Mouse (Mus musculus): ENCODE results near the gene Gata2. TPM values are rescaled to one million over a fixed set of nuclear protein-coding genes. Genes with fewer than 3 reads are reported as not detected.

The Gata2 gene
- polyA plus RNA-seq, 1 experiment from 2014 or later: 3.3 TPM

- Histone ChIP-seq H3K27me3 (ENCODE audit: control insufficient read depth, insufficient read depth, low read length) (no peaks in the 10 kb centered on the region), H3K9ac (replicated peaks; ENCODE audit: low read depth, low read length) (no peak overlapping the region), H3K27ac (ENCODE audit: low read length) (no peak overlapping the region), H3K4me3 (ENCODE audit: low read depth, low read length) (no peak overlapping the region), H3K4me1 (ENCODE audit: control insufficient read depth, insufficient read depth, low read length) (no peaks in the 10 kb centered on the region), H3K36me3 (ENCODE audit: control insufficient read depth, insufficient read depth, low read length) (no peaks in the 10 kb centered on the region), H3K4me2 (replicated peaks; ENCODE audit: low read depth, low read length) (no peak overlapping the region), H3K9me3 (ENCODE audit: control insufficient read depth, low read depth, low read length) (no peaks in the 10 kb centered on the region)
- 72% methylated on average over 5 of the region's 5 CpGs for WGBS
- no peak for ATAC-seq (ENCODE audit: insufficient number of reproducible peaks, insufficient read depth, low FRiP score, low read depth)
Measured at GRCm38 (mm10) chr6:88158790-88159189, 34.9 kb upstream of the Gata2 start.

- H3K27me3 ChIP-seq (ENCODE audit: control insufficient read depth, insufficient read depth, low read length): no peaks in the 10 kb centered on the region
- H3K9ac ChIP-seq (replicated peaks; ENCODE audit: low read depth, low read length): no peak overlapping the region
- H3K27ac ChIP-seq (ENCODE audit: low read length): no peak overlapping the region
- no peak overlapping the region for H3K4me2 ChIP-seq (replicated peaks; ENCODE audit: low read depth, low read length)
- 93% methylated on average over 9 of the region's 9 CpGs for WGBS
- no peaks in the 10 kb centered on the region for H3K36me3 ChIP-seq (ENCODE audit: control insufficient read depth, insufficient read depth, low read length)
- H3K4me1 ChIP-seq (ENCODE audit: control insufficient read depth, insufficient read depth, low read length): no peaks in the 10 kb centered on the region
- ATAC-seq (ENCODE audit: insufficient number of reproducible peaks, insufficient read depth, low FRiP score, low read depth): no peak
- H3K9me3 ChIP-seq (ENCODE audit: control insufficient read depth, low read depth, low read length): no peaks in the 10 kb centered on the region
- H3K4me3 ChIP-seq (ENCODE audit: low read depth, low read length): no peak overlapping the region
Measured at GRCm38 (mm10) chr6:88166054-88166453, 27.6 kb upstream of the Gata2 start.

GRCm38 (mm10) chr6:88174191-88174590 lies 19.5 kb upstream of the Gata2 start:
- H3K4me1 ChIP-seq (ENCODE audit: control insufficient read depth, insufficient read depth, low read length): no peaks in the 10 kb centered on the region
- peaks cover 4% of the 10 kb centered on the region; the same call in 1 of the 2 replicates for H3K9me3 ChIP-seq (ENCODE audit: control insufficient read depth, low read depth, low read length)
- WGBS: 92% methylated on average over 3 of the region's 3 CpGs
- H3K27ac ChIP-seq (ENCODE audit: low read length): no peak overlapping the region
- no peak for ATAC-seq (ENCODE audit: insufficient number of reproducible peaks, insufficient read depth, low FRiP score, low read depth)
- H3K36me3 ChIP-seq (ENCODE audit: control insufficient read depth, insufficient read depth, low read length): no peaks in the 10 kb centered on the region
- no peaks in the 10 kb centered on the region for H3K27me3 ChIP-seq (ENCODE audit: control insufficient read depth, insufficient read depth, low read length)
- H3K9ac ChIP-seq (replicated peaks; ENCODE audit: low read depth, low read length): no peak overlapping the region
- no peak overlapping the region for H3K4me3 ChIP-seq (ENCODE audit: low read depth, low read length)
- H3K4me2 ChIP-seq (replicated peaks; ENCODE audit: low read depth, low read length): no peak overlapping the region

- Histone ChIP-seq H3K4me3 (ENCODE audit: low read depth, low read length) (no peak overlapping the region), H3K27ac (ENCODE audit: low read length) (no peak overlapping the region), H3K4me1 (ENCODE audit: control insufficient read depth, insufficient read depth, low read length) (no peaks in the 10 kb centered on the region), H3K9me3 (ENCODE audit: control insufficient read depth, low read depth, low read length) (peaks cover 4% of the 10 kb centered on the region; the same call in 1 of the 2 replicates), H3K9ac (replicated peaks; ENCODE audit: low read depth, low read length) (no peak overlapping the region), H3K27me3 (ENCODE audit: control insufficient read depth, insufficient read depth, low read length) (no peaks in the 10 kb centered on the region), H3K4me2 (replicated peaks; ENCODE audit: low read depth, low read length) (no peak overlapping the region), H3K36me3 (ENCODE audit: control insufficient read depth, insufficient read depth, low read length) (no peaks in the 10 kb centered on the region)
- no peak for ATAC-seq (ENCODE audit: insufficient number of reproducible peaks, insufficient read depth, low FRiP score, low read depth)
- WGBS: 94% methylated on average over 2 of the region's 2 CpGs
Measured at GRCm38 (mm10) chr6:88174676-88175075, 19.0 kb upstream of the Gata2 start.

GRCm38 (mm10) chr6:88184671-88185070 lies 9.0 kb upstream of the Gata2 start:
- WGBS: 77% methylated on average over 4 of the region's 4 CpGs
- ATAC-seq (ENCODE audit: insufficient number of reproducible peaks, insufficient read depth, low FRiP score, low read depth): no peak
- Histone ChIP-seq H3K27ac (ENCODE audit: low read length) (no peak overlapping the region), H3K27me3 (ENCODE audit: control insufficient read depth, insufficient read depth, low read length) (peaks cover 9% of the 10 kb centered on the region; the same call in 1 of the 2 replicates), H3K4me3 (ENCODE audit: low read depth, low read length) (no peak overlapping the region), H3K9ac (replicated peaks; ENCODE audit: low read depth, low read length) (no peak overlapping the region), H3K4me2 (replicated peaks; ENCODE audit: low read depth, low read length) (no peak overlapping the region), H3K9me3 (ENCODE audit: control insufficient read depth, low read depth, low read length) (no peaks in the 10 kb centered on the region), H3K4me1 (ENCODE audit: control insufficient read depth, insufficient read depth, low read length) (peaks cover 2% of the 10 kb centered on the region; the same call in 1 of the 2 replicates), H3K36me3 (ENCODE audit: control insufficient read depth, insufficient read depth, low read length) (no peaks in the 10 kb centered on the region)

GRCm38 (mm10) chr6:88188148-88188547 lies 5.5 kb upstream of the Gata2 start:
- no peak overlapping the region for H3K9ac ChIP-seq (replicated peaks; ENCODE audit: low read depth, low read length)
- 73% methylated on average over 6 of the region's 6 CpGs for WGBS
- no peaks in the 10 kb centered on the region for H3K9me3 ChIP-seq (ENCODE audit: control insufficient read depth, low read depth, low read length)
- no peak for ATAC-seq (ENCODE audit: insufficient number of reproducible peaks, insufficient read depth, low FRiP score, low read depth)
- no peak overlapping the region for H3K4me3 ChIP-seq (ENCODE audit: low read depth, low read length)
- peaks cover 43% of the 10 kb centered on the region for H3K27me3 ChIP-seq (ENCODE audit: control insufficient read depth, insufficient read depth, low read length)
- no peak overlapping the region for H3K4me2 ChIP-seq (replicated peaks; ENCODE audit: low read depth, low read length)
- H3K36me3 ChIP-seq (ENCODE audit: control insufficient read depth, insufficient read depth, low read length): no peaks in the 10 kb centered on the region
- peaks cover 8% of the 10 kb centered on the region; the same call in 1 of the 2 replicates for H3K4me1 ChIP-seq (ENCODE audit: control insufficient read depth, insufficient read depth, low read length)
- no peak overlapping the region for H3K27ac ChIP-seq (ENCODE audit: low read length)

- WGBS: 2% methylated on average over 56 of the region's 56 CpGs
- Histone ChIP-seq H3K4me2 (replicated peaks; ENCODE audit: low read depth, low read length) (peak overlapping the region; percentile 73), H3K36me3 (ENCODE audit: control insufficient read depth, insufficient read depth, low read length) (no peaks in the 10 kb centered on the region), H3K9me3 (ENCODE audit: control insufficient read depth, low read depth, low read length) (no peaks in the 10 kb centered on the region), H3K4me3 (ENCODE audit: low read depth, low read length) (peak overlapping the region; percentile 45), H3K27ac (ENCODE audit: low read length) (no peak overlapping the region), H3K27me3 (ENCODE audit: control insufficient read depth, insufficient read depth, low read length) (peaks cover 55% of the 10 kb centered on the region), H3K4me1 (ENCODE audit: control insufficient read depth, insufficient read depth, low read length) (peaks cover 14% of the 10 kb centered on the region; the same call in 1 of the 2 replicates), H3K9ac (replicated peaks; ENCODE audit: low read depth, low read length) (no peak overlapping the region)
- peak; percentile 81 for ATAC-seq (ENCODE audit: insufficient number of reproducible peaks, insufficient read depth, low FRiP score, low read depth)
Measured at GRCm38 (mm10) chr6:88189312-88190042, 4.2 kb upstream of the Gata2 start.

GRCm38 (mm10) chr6:88190043-88190309 lies 3.7 kb upstream of the Gata2 start:
- H3K4me1 ChIP-seq (ENCODE audit: control insufficient read depth, insufficient read depth, low read length): peaks cover 14% of the 10 kb centered on the region; the same call in 1 of the 2 replicates
- H3K4me2 ChIP-seq (replicated peaks; ENCODE audit: low read depth, low read length): peak overlapping the region; percentile 73
- WGBS: 2% methylated on average over 13 of the region's 13 CpGs
- H3K27me3 ChIP-seq (ENCODE audit: control insufficient read depth, insufficient read depth, low read length): peaks cover 58% of the 10 kb centered on the region
- no peak overlapping the region for H3K27ac ChIP-seq (ENCODE audit: low read length)
- H3K36me3 ChIP-seq (ENCODE audit: control insufficient read depth, insufficient read depth, low read length): no peaks in the 10 kb centered on the region
- H3K9me3 ChIP-seq (ENCODE audit: control insufficient read depth, low read depth, low read length): no peaks in the 10 kb centered on the region
- peak overlapping the region; percentile 45 for H3K4me3 ChIP-seq (ENCODE audit: low read depth, low read length)
- ATAC-seq (ENCODE audit: insufficient number of reproducible peaks, insufficient read depth, low FRiP score, low read depth): peak; percentile 20; the same call in 1 of the 2 replicates
- H3K9ac ChIP-seq (replicated peaks; ENCODE audit: low read depth, low read length): no peak overlapping the region

Data from stomach, embryonic 14.5 days (tissue).